Mouse (Mus musculus) Patski (cell line): Measurements from ENCODE around the gene Olfr937. TPM values are rescaled to one million over a fixed set of nuclear protein-coding genes. Genes with fewer than 3 reads are reported as not detected.

Experiments
- ATAC-seq: fragments of 100-300 bp; one replicate; pipeline ENCODE4 v1.8.0; 2021
- CTCF ChIA-PET: fragments of 350-600 bp; sonication (Branson Sonifier 250); formaldehyde crosslinking; loops from one replicate; lab custom pipeline; 2022; ENCODE audit warnings: inconsistent platforms; lab: Charles Lee
- POLR2A ChIA-PET: fragments of 350-600 bp; sonication (Branson Sonifier 250); formaldehyde crosslinking; loops from one replicate; lab custom pipeline; 2022; ENCODE audit warnings: antibody characterized with exemption, inconsistent platforms; lab: Charles Lee
- DNase-seq: peaks from one replicate; pipeline ENCODE4 v3.0.0-alpha.2; 2011; ENCODE audit warnings: low read depth, low spot score
- H3K27me3 ChIP-seq: fragments of 371-371 bp; one replicate; pipeline ENCODE4 v1.5.1; 2021
- CTCF ChIP-seq: fragments of 100-300 bp; IDR thresholded peaks from one replicate; pipeline ENCODE4 v1.5.1; 2021
- in situ Hi-C: fragments of 300-500 bp; cut with MboI; formaldehyde crosslinking; loops from 3 replicates; pipeline ENCODE4 v1.11.1; 2018; ENCODE audit warnings: low pct_unique_long_range_greater_than_20kb, mixed read lengths
- polyA plus RNA-seq: library from polyadenylated mRNA; unstranded; gene quantifications from one replicate; pipeline ENCODE4 v1.2.3, GENCODE M21; 2021

Olfr937 gene
- polyA plus RNA-seq = not detected

- ChIA-PET POLR2A (no interaction called here), CTCF (no interaction called here)
- no peak for ATAC-seq
- in situ Hi-C loops = no loop called here
- TF ChIP-seq CTCF = no peak
- no peak for DNase-seq
- H3K27me3 ChIP-seq = no peaks in the 10 kb centered on the region
Observed at GRCm38 (mm10) chr9:39064851-39065250, at the start of gene Olfr937. Gene Olfr937 (minus strand): TSS chr9:39064951.

GRCm38 (mm10) chr9:39078787-39079186, 14.0 kb upstream of the Olfr937 start, which contains the start of gene Olfr938:
Gene Olfr938 (minus strand): TSS chr9:39078887.
- ATAC-seq (no peak), DNase-seq (no peak)
- POLR2A ChIA-PET = no interaction called here
- in situ Hi-C loops = no loop called here
- CTCF ChIA-PET = no interaction called here
- no peaks in the 10 kb centered on the region for H3K27me3 ChIP-seq
- TF ChIP-seq CTCF = no peak

- TF ChIP-seq CTCF = no peak
- ChIA-PET CTCF (no interaction called here), POLR2A (no interaction called here)
- DNase-seq (no peak), ATAC-seq (no peak)
- no peaks in the 10 kb centered on the region for H3K27me3 ChIP-seq
- in situ Hi-C loops = no loop called here
Observed at GRCm38 (mm10) chr9:39023277-39023676, 41.5 kb downstream of the Olfr937 start, which contains the start of gene Olfr146. Gene Olfr146 (minus strand): TSS chr9:39023377.

Other genes starting within 250 kb of the Olfr937 start
- gene Olfr923, start 238.4 kb downstream of the Olfr937 start, polyA plus RNA-seq = not detected
- gene Olfr924, start 220.5 kb downstream of the Olfr937 start, polyA plus RNA-seq = not detected
- gene Olfr26, start 209.9 kb downstream of the Olfr937 start, polyA plus RNA-seq = not detected
- gene Olfr926, start 187.8 kb downstream of the Olfr937 start, polyA plus RNA-seq = not detected
- gene Olfr930, start 135.1 kb downstream of the Olfr937 start, polyA plus RNA-seq = not detected
- not detected for gene Olfr933, start 92.6 kb downstream of the Olfr937 start, polyA plus RNA-seq
- gene Olfr934, start 76.6 kb downstream of the Olfr937 start, polyA plus RNA-seq = not detected
- not detected for gene Olfr935, start 65.3 kb downstream of the Olfr937 start, polyA plus RNA-seq
- not detected for gene Olfr146, start 41.6 kb downstream of the Olfr937 start, polyA plus RNA-seq
- not detected for gene Olfr938, start 13.9 kb upstream of the Olfr937 start, polyA plus RNA-seq
- gene Olfr27, start 63.2 kb upstream of the Olfr937 start, polyA plus RNA-seq = not detected
- gene Olfr943, start 101.4 kb upstream of the Olfr937 start, polyA plus RNA-seq = not detected
- gene Olfr944, start 137.0 kb upstream of the Olfr937 start, polyA plus RNA-seq = not detected
- not detected for gene Olfr1537, start 185.0 kb upstream of the Olfr937 start, polyA plus RNA-seq
- not detected for gene Olfr945, start 211.9 kb upstream of the Olfr937 start, polyA plus RNA-seq